Mouse (Mus musculus) neural tube, embryonic 14.5 days (tissue): Measurements from ENCODE around the gene Stk38. TPM values are rescaled to one million over a fixed set of nuclear protein-coding genes. Genes with fewer than 3 reads are reported as not detected.
"Not testable (repeated sequence)": the region's sequence is repeated elsewhere in the genome, so short reads cannot be mapped to it uniquely, and the experiment has no call there.

Experiments used
- ATAC-seq: fragments of 200-750 bp; cut with Nextera tagmentation; 2 replicates; pipeline ENCODE4 v1.8.0; 2017; ENCODE audit warnings: low read depth, mild to moderate bottlenecking, moderate TSS enrichment, moderate library complexity
- H3K27ac ChIP-seq: fragments of 300-500 bp; sonication (generic); 2 replicates; pipeline ENCODE4 v1.5.1; 2014; ENCODE audit warnings: low read depth, mild to moderate bottlenecking, control low read depth, low read length, moderate library complexity, mixed read lengths
- H3K27me3 ChIP-seq: fragments of 300-500 bp; sonication (generic); 2 replicates; pipeline ENCODE4 v1.6.1; 2014; ENCODE audit warnings: low read length; ENCODE audit not compliant: control insufficient read depth, insufficient read depth
- H3K36me3 ChIP-seq: fragments of 300-500 bp; sonication (generic); 2 replicates; pipeline ENCODE4 v1.6.1; 2014; ENCODE audit warnings: low read length, mixed read lengths; ENCODE audit not compliant: control insufficient read depth, insufficient read depth
- H3K4me1 ChIP-seq: fragments of 300-500 bp; sonication (generic); 2 replicates; pipeline ENCODE4 v1.6.1; 2014; ENCODE audit warnings: low read length; ENCODE audit not compliant: control insufficient read depth, insufficient read depth
- H3K4me2 ChIP-seq: fragments of 300-500 bp; sonication (generic); 2 replicates; pipeline ENCODE4 v1.6.1; 2014; ENCODE audit warnings: mild to moderate bottlenecking, low read depth, low read length, control low read depth
- H3K4me3 ChIP-seq: fragments of 300-500 bp; sonication (generic); 2 replicates; pipeline ENCODE4 v1.5.1; 2014; ENCODE audit warnings: low read depth, low read length, control low read depth, mixed read lengths
- H3K9ac ChIP-seq: fragments of 300-500 bp; sonication (generic); replicated peaks from 2 replicates; pipeline ENCODE4 v1.6.1; 2014; ENCODE audit warnings: low read depth, mild to moderate bottlenecking, control low read depth, low read length, mixed read lengths
- H3K9me3 ChIP-seq: fragments of 300-500 bp; sonication (generic); 2 replicates; pipeline ENCODE4 v1.6.1; 2016; ENCODE audit warnings: low read length; ENCODE audit not compliant: control insufficient read depth
- WGBS: fragments of 180-500 bp; shearing (Covaris S2); extraction: QIAGEN DNeasy Blood & Tissue Kit; methylation state at CpG from one replicate; pipeline ENCODE4 v1.1.7; 2014; 5-methylcytosine and 5-hydroxymethylcytosine counted together
- polyA plus RNA-seq: library from polyadenylated mRNA; unstranded; fragments of >200 nt; fragmentation: Nextera tagmentation; extraction: Ambion mirVana; gene quantifications from 2 replicates; pipeline ENCODE4 v1.2.1, GENCODE M21; 2014

Gene Stk38
- polyA plus RNA-seq, 1 experiment from 2014 or later: 82.4 TPM

- no peak for ATAC-seq
- H3K36me3 ChIP-seq: peaks cover 5% of the 10 kb centered on the region; the same call in 1 of the 2 replicates
- H3K4me3 ChIP-seq: no peak overlapping the region
- H3K9me3 ChIP-seq: no peaks in the 10 kb centered on the region
- H3K9ac ChIP-seq: no peak overlapping the region
- H3K27me3 ChIP-seq: no peaks in the 10 kb centered on the region
- WGBS: 78% methylated on average over 3 of the region's 3 CpGs
- peaks cover 18% of the 10 kb centered on the region for H3K4me1 ChIP-seq
- H3K4me2 ChIP-seq: peak overlapping the region; percentile 86; the same call in 1 of the 2 replicates
- no peak overlapping the region for H3K27ac ChIP-seq
These were observed 2.8 kb downstream of the Stk38 start for GRCm38 (mm10) chr17:29005002-29005401.

DNA sequence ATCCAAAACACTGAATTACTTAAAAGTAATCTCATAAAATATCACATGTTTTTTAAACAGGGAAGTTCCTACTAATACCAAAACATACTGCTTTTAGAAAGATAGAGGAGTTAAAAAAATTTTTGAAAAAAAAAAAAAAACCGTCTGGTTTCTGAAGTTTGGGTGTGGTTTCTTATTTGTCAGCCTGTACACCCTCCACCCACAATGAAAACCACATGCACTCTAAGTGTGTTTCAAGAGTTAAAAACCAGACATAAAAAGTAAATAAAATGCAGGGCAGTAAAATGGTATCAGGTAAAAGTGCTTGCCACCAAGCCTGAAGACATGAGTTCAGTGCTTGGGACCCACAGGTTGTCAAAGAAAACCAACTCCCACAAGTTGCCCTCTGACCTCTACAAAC is 4.1 kb downstream of the Stk38 start:
- Histone ChIP-seq H3K4me1 (peaks cover 18% of the 10 kb centered on the region), H3K27ac (no peak overlapping the region), H3K36me3 (peaks cover 13% of the 10 kb centered on the region), H3K27me3 (no peaks in the 10 kb centered on the region), H3K9me3 (no peaks in the 10 kb centered on the region), H3K4me3 (no peak overlapping the region), H3K9ac (no peak overlapping the region), H3K4me2 (no peak overlapping the region)
- ATAC-seq: no peak
- 92% methylated on average over 1 of the region's 1 CpGs for WGBS

- 88% methylated on average over 6 of the region's 6 CpGs for WGBS
- Histone ChIP-seq H3K9ac (no peak overlapping the region), H3K4me3 (no peak overlapping the region), H3K4me1 (peaks cover 8% of the 10 kb centered on the region), H3K36me3 (peaks cover 29% of the 10 kb centered on the region), H3K9me3 (no peaks in the 10 kb centered on the region), H3K27me3 (no peaks in the 10 kb centered on the region), H3K4me2 (no peak overlapping the region), H3K27ac (no peak overlapping the region)
- no peak for ATAC-seq
These were observed 7.3 kb downstream of the Stk38 start for GRCm38 (mm10) chr17:29000465-29000864.

GRCm38 (mm10) chr17:28994615-28995014 is 13.2 kb downstream of the Stk38 start:
- H3K27ac ChIP-seq: no peak overlapping the region
- no peak overlapping the region for H3K9ac ChIP-seq
- H3K36me3 ChIP-seq: peaks cover 36% of the 10 kb centered on the region
- H3K9me3 ChIP-seq: no peaks in the 10 kb centered on the region
- H3K4me2 ChIP-seq: no peak overlapping the region
- H3K4me3 ChIP-seq: no peak overlapping the region
- no peaks in the 10 kb centered on the region for H3K4me1 ChIP-seq
- no peaks in the 10 kb centered on the region for H3K27me3 ChIP-seq
- 90% methylated on average over 4 of the region's 4 CpGs for whole genome bisulfite sequencing
- ATAC-seq: no peak

GRCm38 (mm10) chr17:28993004-28993403 is 14.8 kb downstream of the Stk38 start:
- H3K4me2 ChIP-seq, ATAC-seq, H3K4me3 ChIP-seq, H3K27me3 ChIP-seq, H3K4me1 ChIP-seq, H3K9me3 ChIP-seq, H3K27ac ChIP-seq, H3K9ac ChIP-seq: not testable (repeated sequence)
- peaks cover 37% of the 10 kb centered on the region for H3K36me3 ChIP-seq
- WGBS: 95% methylated on average over 1 of the region's 1 CpGs

DNA sequence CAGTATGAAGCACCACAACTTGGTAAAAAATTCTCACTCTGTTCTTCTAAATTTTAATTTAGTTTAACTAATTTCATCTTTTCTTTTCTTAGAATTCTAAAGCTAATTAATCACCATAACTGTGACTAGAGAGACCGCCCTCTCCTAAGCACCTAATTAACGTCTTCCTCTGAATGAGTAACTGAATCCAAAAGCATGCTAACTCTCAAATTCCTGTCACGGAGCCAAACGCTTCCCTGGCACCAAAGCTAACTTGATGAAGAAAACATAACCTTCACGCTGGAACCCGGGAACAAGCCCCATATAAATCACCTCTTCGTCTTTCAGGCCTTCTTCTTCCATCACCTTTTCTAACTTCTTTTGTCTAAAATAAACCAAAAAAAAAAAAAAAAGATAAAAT is 15.7 kb downstream of the Stk38 start:
- no peak overlapping the region for H3K4me3 ChIP-seq
- 34% methylated on average over 7 of the region's 7 CpGs for WGBS
- no peak overlapping the region for H3K27ac ChIP-seq
- no peaks in the 10 kb centered on the region for H3K4me1 ChIP-seq
- H3K36me3 ChIP-seq: peaks cover 32% of the 10 kb centered on the region
- no peaks in the 10 kb centered on the region for H3K27me3 ChIP-seq
- no peak for ATAC-seq
- no peak overlapping the region for H3K9ac ChIP-seq
- H3K9me3 ChIP-seq: no peaks in the 10 kb centered on the region
- no peak overlapping the region for H3K4me2 ChIP-seq

GRCm38 (mm10) chr17:28991286-28991685 is 16.5 kb downstream of the Stk38 start:
- Histone ChIP-seq H3K36me3 (peaks cover 35% of the 10 kb centered on the region), H3K4me1 (no peaks in the 10 kb centered on the region), H3K27me3 (no peaks in the 10 kb centered on the region), H3K4me3 (no peak overlapping the region), H3K9ac (no peak overlapping the region), H3K4me2 (no peak overlapping the region), H3K9me3 (no peaks in the 10 kb centered on the region), H3K27ac (no peak overlapping the region)
- WGBS: 92% methylated on average over 9 of the region's 9 CpGs
- ATAC-seq: no peak

DNA sequence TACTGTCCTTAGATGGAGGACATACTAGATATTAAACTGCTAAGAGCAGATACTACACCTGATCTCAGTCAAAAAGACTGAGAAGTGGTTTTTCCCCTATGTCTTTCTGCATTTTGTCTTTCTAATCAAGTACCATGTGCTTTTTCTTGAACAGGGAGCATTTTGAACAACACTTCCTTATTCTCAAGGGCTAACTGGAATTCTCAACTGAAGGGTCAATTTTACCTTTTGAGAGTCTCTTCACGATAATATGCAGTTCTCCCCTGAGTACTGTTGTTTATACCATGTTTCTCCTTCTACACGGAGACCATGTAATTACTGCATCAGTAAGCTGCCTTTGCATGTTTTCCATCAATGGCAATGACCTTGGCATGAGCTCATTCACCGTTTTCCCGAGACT is 17.7 kb downstream of the Stk38 start:
- Histone ChIP-seq H3K36me3 (peaks cover 37% of the 10 kb centered on the region), H3K27me3 (no peaks in the 10 kb centered on the region), H3K4me1 (no peaks in the 10 kb centered on the region), H3K4me3 (no peak overlapping the region), H3K9me3 (no peaks in the 10 kb centered on the region), H3K9ac (no peak overlapping the region), H3K27ac (no peak overlapping the region), H3K4me2 (no peak overlapping the region)
- 76% methylated on average over 4 of the region's 4 CpGs for WGBS
- ATAC-seq: no peak

- no peak for ATAC-seq
- no peak overlapping the region for H3K27ac ChIP-seq
- H3K9me3 ChIP-seq: no peaks in the 10 kb centered on the region
- H3K4me1 ChIP-seq: no peaks in the 10 kb centered on the region
- H3K4me2 ChIP-seq: no peak overlapping the region
- peaks cover 43% of the 10 kb centered on the region for H3K36me3 ChIP-seq
- no peak overlapping the region for H3K9ac ChIP-seq
- H3K27me3 ChIP-seq: no peaks in the 10 kb centered on the region
- WGBS: 87% methylated on average over 3 of the region's 3 CpGs
- H3K4me3 ChIP-seq: no peak overlapping the region
These were observed 18.8 kb downstream of the Stk38 start for GRCm38 (mm10) chr17:28988996-28989395.

DNA sequence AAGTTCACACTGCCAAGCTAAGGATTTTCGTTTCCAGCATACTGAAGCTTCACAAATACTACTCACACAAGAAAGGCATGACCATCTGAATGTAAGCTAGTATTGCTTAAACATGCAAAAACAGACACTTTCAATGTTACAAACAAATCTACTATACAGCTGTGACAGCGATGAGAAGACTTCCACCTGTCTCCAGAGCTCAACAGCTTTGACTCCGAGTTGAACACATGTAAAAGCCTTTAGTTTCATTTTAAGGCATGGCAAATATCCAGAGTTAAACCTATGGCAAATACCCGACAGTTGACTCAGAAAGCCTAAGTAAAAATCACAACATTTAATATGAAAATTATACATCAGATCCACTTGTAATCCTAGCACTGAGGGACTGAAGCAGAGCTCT is 19.5 kb downstream of the Stk38 start:
- Histone ChIP-seq H3K36me3 (peaks cover 50% of the 10 kb centered on the region), H3K9ac (no peak overlapping the region), H3K27ac (no peak overlapping the region), H3K4me3 (no peak overlapping the region), H3K4me2 (no peak overlapping the region), H3K9me3 (no peaks in the 10 kb centered on the region), H3K4me1 (no peaks in the 10 kb centered on the region), H3K27me3 (no peaks in the 10 kb centered on the region)
- 91% methylated on average over 4 of the region's 4 CpGs for WGBS
- ATAC-seq: no peak
